Mouse (Mus musculus) heart, embryonic 15.5 days (tissue): ENCODE data around the gene Cdk9. TPM values are rescaled to one million over a fixed set of nuclear protein-coding genes. Genes with fewer than 3 reads are reported as not detected.
A peak's percentile ranks its signal among the peaks of the same experiment; 100 is the strongest.

Source experiments
- ATAC-seq: fragments of 200-750 bp; cut with Nextera tagmentation; replicated peaks from 2 replicates; pipeline ENCODE4 v1.8.0; 2017; ENCODE audit warnings: low read depth, moderate TSS enrichment; ENCODE audit not compliant: insufficient number of reproducible peaks, insufficient read depth, low FRiP score
- H3K27ac ChIP-seq: fragments of 300-500 bp; sonication (generic); 2 replicates; pipeline ENCODE4 v1.5.1; 2015; ENCODE audit warnings: mild to moderate bottlenecking, inconsistent platforms
- H3K27me3 ChIP-seq: fragments of 300-500 bp; sonication (generic); 2 replicates; pipeline ENCODE4 v1.6.1; 2015; ENCODE audit warnings: inconsistent platforms
- H3K36me3 ChIP-seq: fragments of 300-500 bp; sonication (generic); 2 replicates; pipeline ENCODE4 v1.6.1; 2015; ENCODE audit warnings: mild to moderate bottlenecking, inconsistent platforms
- H3K4me1 ChIP-seq: fragments of 300-500 bp; sonication (generic); replicated peaks from 2 replicates; pipeline ENCODE4 v1.6.1; 2015; ENCODE audit warnings: inconsistent platforms
- H3K4me2 ChIP-seq: fragments of 300-500 bp; sonication (generic); 2 replicates; pipeline ENCODE4 v1.6.1; 2015; ENCODE audit warnings: inconsistent platforms, mild to moderate bottlenecking, moderate library complexity
- H3K4me3 ChIP-seq: fragments of 300-500 bp; sonication (generic); 2 replicates; pipeline ENCODE4 v1.5.1; 2015; ENCODE audit warnings: mild to moderate bottlenecking, inconsistent platforms
- H3K9ac ChIP-seq: fragments of 300-500 bp; sonication (generic); 2 replicates; pipeline ENCODE4 v1.6.1; 2015; ENCODE audit warnings: mild to moderate bottlenecking, inconsistent platforms
- H3K9me3 ChIP-seq: fragments of 300-500 bp; sonication (generic); replicated peaks from 2 replicates; pipeline ENCODE4 v1.6.1; 2016; ENCODE audit warnings: inconsistent platforms
- WGBS: fragments of 180-500 bp; shearing (Covaris S2); methylation state at CpG from one replicate; pipeline ENCODE4 v1.1.7; 2015; ENCODE audit warnings: mixed read lengths; 5-methylcytosine and 5-hydroxymethylcytosine counted together
- polyA plus RNA-seq: library from polyadenylated mRNA; unstranded; fragments of >200 nt; fragmentation: Nextera tagmentation; extraction: Ambion mirVana; gene quantifications from 2 replicates; pipeline ENCODE4 v1.2.1, GENCODE M21; 2015

The Cdk9 gene
- polyA plus RNA-seq, 1 experiment from 2014 or later = 45.5 TPM

DNA sequence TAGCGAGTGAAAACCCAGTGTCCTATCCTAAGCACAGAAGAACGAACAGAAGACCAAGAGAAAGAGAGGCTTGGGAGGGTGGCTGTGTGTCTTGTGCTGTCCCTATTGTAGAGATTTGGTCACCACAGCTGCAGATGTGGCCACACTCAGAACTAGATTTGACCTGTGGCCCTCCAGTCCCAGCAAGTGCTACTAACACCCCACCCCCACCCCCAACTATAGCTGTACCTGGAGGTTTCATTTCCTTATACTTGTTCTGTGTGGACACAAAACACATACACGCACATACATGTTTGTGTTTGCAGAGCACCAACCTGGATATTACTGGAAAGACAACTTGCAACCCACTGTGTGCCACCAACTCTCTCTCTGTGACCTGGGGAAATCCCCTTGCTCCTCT is 7.2 kb upstream of the Cdk9 start:
- peaks cover 19% of the 10 kb centered on the region for H3K4me1 ChIP-seq
- 84% methylated on average over 3 of the region's 3 CpGs for WGBS

DNA sequence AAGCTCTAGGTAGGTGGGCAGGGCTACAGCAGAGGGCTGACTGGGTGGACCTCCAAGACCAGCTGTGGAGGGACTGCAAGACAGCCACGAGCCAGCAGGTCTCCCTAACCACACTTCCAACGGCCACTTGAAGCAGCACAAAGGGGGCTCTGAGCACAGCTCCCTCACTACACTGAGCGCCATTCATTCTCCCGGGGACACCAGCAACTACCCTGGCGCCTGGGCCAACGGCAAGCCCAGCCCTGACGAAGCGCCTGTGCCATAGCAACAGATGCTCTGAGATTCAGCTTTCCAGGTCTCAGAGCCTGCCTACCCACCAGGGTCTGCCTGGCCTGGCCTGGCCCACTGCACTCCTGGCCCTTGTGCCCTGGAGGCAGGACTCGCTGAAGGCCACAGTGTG is 5.9 kb upstream of the Cdk9 start:
- Histone ChIP-seq H3K4me3 (no peak overlapping the region), H3K4me1 (peaks cover 29% of the 10 kb centered on the region), H3K9ac (no peak overlapping the region), H3K36me3 (no peaks in the 10 kb centered on the region), H3K4me2 (no peak overlapping the region), H3K27ac (no peak overlapping the region), H3K27me3 (no peaks in the 10 kb centered on the region), H3K9me3 (no peaks in the 10 kb centered on the region)
- WGBS = 57% methylated on average over 9 of the region's 9 CpGs
- no peak for ATAC-seq

More for the DNA sequence above, 7.2 kb upstream of the Cdk9 start:
- Histone ChIP-seq H3K4me3 (no peak overlapping the region), H3K36me3 (no peaks in the 10 kb centered on the region), H3K9me3 (no peaks in the 10 kb centered on the region), H3K27me3 (no peaks in the 10 kb centered on the region), H3K4me2 (no peak overlapping the region), H3K27ac (no peak overlapping the region), H3K9ac (no peak overlapping the region)
- ATAC-seq = no peak

DNA sequence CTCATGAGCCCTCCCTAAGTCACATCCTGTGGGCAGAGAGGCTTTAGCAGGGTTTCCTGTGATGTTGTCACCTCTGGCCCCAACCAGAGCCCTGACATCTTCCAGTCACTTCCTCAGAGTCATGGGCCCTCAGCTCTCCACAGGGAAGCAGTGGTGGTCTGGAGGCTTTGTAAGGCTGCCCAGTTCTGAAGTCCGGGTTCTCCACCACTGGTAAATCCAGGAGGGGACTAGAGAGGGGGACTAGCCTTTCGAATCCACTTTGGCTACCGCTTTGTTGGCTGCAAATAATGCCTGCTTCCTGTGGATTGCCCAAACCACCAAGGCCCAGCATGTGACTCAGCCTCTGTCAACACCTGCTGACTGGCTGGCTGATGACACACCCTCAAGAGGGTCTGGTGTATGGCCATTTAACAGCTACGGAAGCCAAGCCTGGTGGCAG is 2.1 kb upstream of the Cdk9 start:
- Histone ChIP-seq H3K27me3 (no peaks in the 10 kb centered on the region), H3K27ac (peak overlapping the region; percentile 99), H3K9ac (no peak overlapping the region), H3K4me1 (peaks cover 28% of the 10 kb centered on the region), H3K4me2 (peak overlapping the region; percentile 17; the same call in 1 of the 2 replicates), H3K36me3 (peaks cover 6% of the 10 kb centered on the region), H3K9me3 (no peaks in the 10 kb centered on the region), H3K4me3 (no peak overlapping the region)
- 27% methylated on average over 4 of the region's 4 CpGs for WGBS
- ATAC-seq = no peak

DNA sequence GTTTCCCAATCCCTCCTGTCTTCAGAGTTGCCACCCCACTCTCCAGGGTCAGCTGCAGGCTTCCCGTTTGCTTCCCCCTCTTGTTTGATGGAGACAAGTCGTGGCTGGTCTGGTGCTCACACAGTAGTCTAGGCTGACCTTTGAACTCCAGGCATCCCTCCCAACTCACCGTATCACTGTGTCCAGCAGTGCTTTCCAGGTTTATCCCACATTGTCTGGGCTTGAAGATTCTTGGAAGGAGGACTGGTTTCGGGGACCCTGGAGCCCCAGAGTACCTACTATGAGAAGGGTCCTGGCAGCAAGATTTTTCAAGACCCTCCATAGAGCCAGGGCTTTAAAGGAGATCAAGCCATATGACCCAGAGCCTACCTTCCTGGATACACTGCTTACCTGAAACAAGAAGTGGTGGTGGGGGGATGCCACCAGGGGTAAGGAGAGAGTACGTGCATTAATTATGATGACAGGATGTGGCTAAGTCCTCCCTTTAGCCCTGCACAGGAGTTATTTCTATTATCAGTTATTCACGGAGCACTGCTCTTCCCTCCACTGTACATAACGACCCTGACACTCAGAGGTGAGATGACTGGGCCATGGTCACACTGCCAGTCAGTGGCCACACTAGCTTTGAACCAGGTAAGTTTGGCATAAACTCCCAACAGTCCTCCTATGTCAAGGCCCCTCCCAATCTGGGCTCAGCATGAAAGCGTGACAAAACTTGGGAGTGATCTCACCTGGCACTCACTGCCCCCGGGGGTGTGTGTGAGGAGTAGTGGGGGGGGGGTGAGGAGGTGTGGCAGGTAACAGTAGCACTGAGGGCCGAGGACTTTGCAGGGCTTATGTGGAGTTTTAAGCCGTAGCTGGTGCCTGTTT is 1.5 kb upstream of the Cdk9 start:
- Histone ChIP-seq H3K36me3 (peaks cover 13% of the 10 kb centered on the region), H3K9me3 (no peaks in the 10 kb centered on the region), H3K27ac (peak overlapping the region; percentile 99), H3K4me2 (peak overlapping the region; percentile 17; the same call in 1 of the 2 replicates), H3K27me3 (no peaks in the 10 kb centered on the region), H3K4me1 (peaks cover 28% of the 10 kb centered on the region), H3K9ac (no peak overlapping the region; the same call in 1 of the 2 replicates), H3K4me3 (no peak overlapping the region)
- WGBS = 40% methylated on average over 11 of the region's 11 CpGs
- no peak for ATAC-seq

DNA sequence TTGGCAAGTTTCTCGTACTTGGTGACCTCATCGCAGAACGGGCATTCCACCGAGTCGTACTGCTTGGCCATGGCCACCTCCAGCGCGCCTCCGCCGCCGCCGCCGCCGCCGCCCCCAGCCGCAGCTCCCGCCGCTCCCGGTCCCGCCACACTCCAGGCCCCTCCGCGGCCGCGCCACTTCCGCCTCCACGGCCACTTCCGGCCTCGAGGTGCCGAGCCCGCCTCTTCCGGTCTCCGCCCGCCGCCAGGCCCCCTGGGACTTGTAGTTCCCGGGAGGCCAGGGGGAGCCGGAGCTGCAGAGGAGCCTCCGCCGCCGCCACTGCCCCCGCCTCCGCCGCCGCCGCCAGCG is 316 bp downstream of the Cdk9 start:
- peak; percentile 89 for ATAC-seq
- WGBS = under 1% methylated on average over 40 of the region's 44 CpGs
- H3K36me3 ChIP-seq = peaks cover 31% of the 10 kb centered on the region
- H3K4me1 ChIP-seq = peaks cover 28% of the 10 kb centered on the region
- H3K27ac ChIP-seq = peak overlapping the region; percentile 99
- peak overlapping the region; percentile 86 for H3K4me2 ChIP-seq
- H3K4me3 ChIP-seq = peak overlapping the region; percentile 91
- H3K27me3 ChIP-seq = no peaks in the 10 kb centered on the region
- peak overlapping the region; percentile 88 for H3K9ac ChIP-seq
- no peaks in the 10 kb centered on the region for H3K9me3 ChIP-seq

DNA sequence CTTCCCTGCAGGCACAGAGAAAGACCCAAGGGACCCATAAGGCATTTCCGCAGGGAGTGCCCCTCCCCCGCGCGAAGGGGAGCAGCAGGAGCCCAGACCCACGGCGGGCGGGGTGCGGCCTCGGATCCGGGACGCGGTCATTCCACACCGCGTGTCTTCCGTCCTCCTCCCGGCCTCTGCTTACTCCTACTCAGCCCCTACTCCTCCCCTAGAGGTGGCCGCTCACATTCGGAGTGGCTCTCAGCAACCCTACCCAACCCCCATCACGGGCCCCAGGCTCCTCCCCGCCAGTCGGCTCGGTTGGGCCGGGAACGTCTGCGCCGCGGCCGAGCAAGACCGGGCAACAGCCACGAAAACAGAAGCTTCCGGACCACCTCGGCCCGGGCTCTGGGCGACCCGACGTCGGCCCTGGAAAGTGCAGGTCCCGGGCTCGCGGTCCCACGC is 746 bp downstream of the Cdk9 start:
- Histone ChIP-seq H3K4me2 (peak overlapping the region; percentile 86), H3K27ac (peak overlapping the region; percentile 99), H3K27me3 (no peaks in the 10 kb centered on the region), H3K9me3 (no peaks in the 10 kb centered on the region), H3K9ac (peak overlapping the region; percentile 88), H3K4me3 (peak overlapping the region; percentile 91), H3K36me3 (peaks cover 35% of the 10 kb centered on the region), H3K4me1 (peaks cover 28% of the 10 kb centered on the region)
- WGBS = under 1% methylated on average over 41 of the region's 41 CpGs
- peak; percentile 41 for ATAC-seq

DNA sequence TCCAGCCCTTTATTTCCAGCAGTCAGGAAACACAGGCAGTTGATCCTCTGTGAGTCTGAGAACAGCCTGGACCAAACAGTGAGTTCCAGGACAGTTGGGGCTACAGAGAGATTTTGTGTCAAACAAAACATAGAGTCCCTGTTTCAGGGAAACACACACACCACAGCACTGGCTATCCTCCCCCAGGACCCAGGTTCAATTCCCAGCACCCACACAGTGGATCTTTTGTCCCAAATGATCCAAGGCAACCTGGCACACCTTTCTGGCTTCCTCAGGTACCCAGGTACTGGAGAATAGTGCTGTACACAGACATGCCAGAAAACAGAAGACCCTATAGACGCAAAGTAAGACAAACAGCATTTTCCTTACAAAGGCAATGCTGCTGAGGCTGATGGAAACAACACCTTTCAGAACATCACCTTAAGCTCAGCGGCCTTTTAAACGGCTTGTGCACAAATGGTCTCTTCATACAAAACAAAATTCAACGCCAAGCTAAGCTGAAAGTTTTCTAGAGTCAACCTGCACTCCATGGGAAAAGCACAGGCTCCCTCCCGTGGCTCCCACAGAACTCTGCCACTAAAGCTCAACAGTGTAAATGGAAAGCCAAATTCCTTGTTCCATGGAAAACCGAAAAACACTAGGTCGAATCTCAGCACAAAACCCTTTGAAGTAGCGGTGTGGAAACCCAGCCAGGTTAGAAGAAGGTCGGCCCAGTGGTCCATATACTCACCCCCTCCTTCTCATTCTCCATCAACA is 1.4 kb downstream of the Cdk9 start:
- Histone ChIP-seq H3K4me1 (peaks cover 28% of the 10 kb centered on the region), H3K9ac (peak overlapping the region; percentile 88), H3K9me3 (no peaks in the 10 kb centered on the region), H3K36me3 (peaks cover 41% of the 10 kb centered on the region), H3K4me2 (peak overlapping the region; percentile 86), H3K27ac (peak overlapping the region; percentile 99), H3K27me3 (no peaks in the 10 kb centered on the region), H3K4me3 (peak overlapping the region; percentile 91)
- WGBS = 25% methylated on average over 9 of the region's 9 CpGs
- no peak for ATAC-seq

DNA sequence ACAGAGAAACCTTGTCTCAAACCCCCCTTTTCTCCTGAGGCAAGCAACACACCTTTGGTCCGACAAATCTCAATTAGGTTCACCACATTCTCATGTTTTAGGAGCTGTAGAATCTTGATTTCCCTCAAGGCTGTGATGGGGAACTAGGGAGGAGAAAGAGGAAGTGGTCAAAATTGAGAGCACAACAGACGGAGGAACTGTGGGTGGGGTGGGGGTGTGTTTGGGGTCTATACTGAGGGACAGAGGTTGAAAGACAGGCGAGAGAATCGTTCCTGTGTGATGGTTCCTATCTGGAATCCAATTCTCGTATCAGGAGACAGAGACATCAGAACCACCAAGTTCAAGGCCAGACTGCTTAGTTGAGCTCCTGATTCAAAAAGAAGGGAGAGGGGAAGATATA is 2.5 kb downstream of the Cdk9 start:
- Histone ChIP-seq H3K9me3 (no peaks in the 10 kb centered on the region), H3K36me3 (peaks cover 52% of the 10 kb centered on the region), H3K27me3 (no peaks in the 10 kb centered on the region), H3K4me3 (no peak overlapping the region), H3K4me1 (peaks cover 27% of the 10 kb centered on the region), H3K4me2 (no peak overlapping the region), H3K9ac (no peak overlapping the region), H3K27ac (no peak overlapping the region)
- WGBS = 82% methylated on average over 5 of the region's 5 CpGs
- no peak for ATAC-seq

DNA sequence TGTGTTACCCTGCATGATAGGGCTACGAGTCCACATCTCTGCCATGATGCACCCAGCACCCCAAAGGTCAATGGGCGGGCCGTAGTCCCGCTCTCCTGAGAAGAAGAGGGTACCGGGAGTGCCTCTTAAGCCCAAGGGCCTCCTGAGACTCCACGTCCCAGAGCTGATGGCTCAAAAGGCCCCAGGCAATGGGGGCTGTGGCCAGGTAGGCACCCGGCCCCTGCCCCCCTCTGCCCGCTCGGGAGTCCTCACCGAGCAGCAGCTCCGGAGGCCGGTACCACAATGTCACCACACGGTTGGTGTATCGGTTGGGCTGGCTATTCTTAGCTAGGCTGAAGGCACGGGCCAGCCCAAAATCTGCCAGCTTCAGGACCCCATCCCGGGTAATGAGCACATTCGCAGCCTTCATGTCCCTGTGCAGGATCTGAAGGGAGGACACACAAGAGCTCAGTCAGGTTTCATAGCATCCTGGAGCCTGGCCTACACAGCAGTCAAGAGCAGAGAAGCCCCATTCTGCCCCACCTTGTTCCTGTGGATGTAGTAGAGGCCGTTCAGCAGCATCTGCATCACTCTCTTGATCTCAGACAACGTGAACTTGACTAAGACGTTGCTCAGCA is 3.2 kb downstream of the Cdk9 start:
- H3K9me3 ChIP-seq = no peaks in the 10 kb centered on the region
- no peak overlapping the region for H3K4me2 ChIP-seq
- peaks cover 19% of the 10 kb centered on the region for H3K4me1 ChIP-seq
- H3K4me3 ChIP-seq = no peak overlapping the region
- H3K9ac ChIP-seq = no peak overlapping the region
- no peak for ATAC-seq
- H3K27ac ChIP-seq = no peak overlapping the region
- peaks cover 60% of the 10 kb centered on the region for H3K36me3 ChIP-seq
- WGBS = 86% methylated on average over 20 of the region's 20 CpGs
- H3K27me3 ChIP-seq = no peaks in the 10 kb centered on the region

DNA sequence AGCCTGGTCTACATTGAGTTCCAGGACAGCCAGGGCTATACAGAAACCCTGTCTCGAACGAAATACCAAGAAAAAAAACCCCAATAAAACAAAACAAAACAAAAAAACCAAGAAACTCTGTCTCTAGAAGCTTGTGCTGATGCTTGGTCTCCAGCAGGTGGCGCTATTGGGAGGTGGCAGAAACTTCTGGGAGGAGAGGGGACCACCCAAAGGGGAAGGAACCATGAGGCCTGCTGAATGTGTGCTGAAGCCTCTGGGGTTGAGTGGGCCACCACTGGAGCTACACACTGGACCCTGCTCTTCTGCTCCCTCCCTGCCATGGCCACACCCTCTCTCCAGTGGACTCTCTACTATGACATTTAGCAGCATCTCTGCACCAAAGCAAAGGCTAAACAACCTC is 4.2 kb downstream of the Cdk9 start:
- Histone ChIP-seq H3K4me2 (no peak overlapping the region), H3K9ac (no peak overlapping the region), H3K36me3 (peaks cover 69% of the 10 kb centered on the region), H3K9me3 (no peaks in the 10 kb centered on the region), H3K4me3 (no peak overlapping the region), H3K27me3 (no peaks in the 10 kb centered on the region), H3K4me1 (peaks cover 12% of the 10 kb centered on the region), H3K27ac (no peak overlapping the region)
- WGBS = 39% methylated on average over 3 of the region's 3 CpGs
- ATAC-seq = no peak

DNA sequence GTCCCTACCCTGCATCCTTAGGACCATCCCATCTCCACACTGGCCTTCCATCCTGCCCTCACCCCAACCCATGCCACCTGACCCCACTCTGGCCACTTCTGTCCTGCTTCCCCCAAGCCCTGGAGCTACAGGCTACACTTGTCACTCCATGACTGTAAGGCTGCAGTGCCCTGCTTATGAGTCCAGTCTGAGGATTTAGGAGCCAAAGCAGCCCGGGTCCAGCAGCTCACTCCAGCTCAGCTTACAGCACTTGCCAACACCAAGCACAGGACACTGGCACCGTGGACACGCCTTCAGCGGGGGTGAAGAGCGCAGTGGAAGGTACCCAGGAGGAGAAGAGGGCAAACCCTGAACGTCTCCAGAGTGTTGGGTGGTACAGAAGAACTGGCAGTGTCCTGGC is 5.9 kb downstream of the Cdk9 start:
- 91% methylated on average over 6 of the region's 6 CpGs for WGBS
- Histone ChIP-seq H3K9ac (no peak overlapping the region), H3K36me3 (peaks cover 69% of the 10 kb centered on the region), H3K27me3 (no peaks in the 10 kb centered on the region), H3K9me3 (no peaks in the 10 kb centered on the region), H3K4me3 (no peak overlapping the region), H3K4me1 (peaks cover 10% of the 10 kb centered on the region), H3K27ac (no peak overlapping the region), H3K4me2 (no peak overlapping the region)
- no peak for ATAC-seq
